Mouse (Mus musculus) macrophage (primary cell): Measurements from ENCODE around the gene Acap1. TPM values are rescaled to one million over a fixed set of nuclear protein-coding genes. Genes with fewer than 3 reads are reported as not detected.
A peak's percentile ranks its signal among the peaks of the same experiment; 100 is the strongest.
"Not testable (repeated sequence)": the region's sequence is repeated elsewhere in the genome, so short reads cannot be mapped to it uniquely, and the experiment has no call there.

Experiments
- H3K27ac ChIP-seq: fragments of 350-480 bp; formaldehyde crosslinking; 2 replicates; pipeline ENCODE4 v1.9.0; 2021
- H3K36me3 ChIP-seq: fragments of 350-480 bp; formaldehyde crosslinking; 2 replicates; pipeline ENCODE4 v1.9.0; 2021; ENCODE audit errors: inconsistent target
- H3K4me3 ChIP-seq: fragments of 350-480 bp; formaldehyde crosslinking; 2 replicates; pipeline ENCODE4 v1.9.0; 2021; ENCODE audit errors: inconsistent target
- H3K79me2 ChIP-seq: fragments of 350-480 bp; formaldehyde crosslinking; 2 replicates; pipeline ENCODE4 v1.9.0; 2021; ENCODE audit errors: inconsistent target
- WGBS: methylation state at CpG from one replicate; pipeline ENCODE4 v1.1.7; 2026; ENCODE audit warnings: inconsistent platforms; ENCODE audit not compliant: missing documents; 5-methylcytosine and 5-hydroxymethylcytosine counted together
- polyA plus RNA-seq: library from polyadenylated mRNA; stranded (reverse); fragments of 250-400 nt; gene quantifications from 3 replicates; pipeline ENCODE4 v1.2.4, GENCODE M21; 2018; ENCODE audit warnings: inconsistent platforms

Acap1 gene
- polyA plus RNA-seq, 1 experiment from 2014 or later, result 0.62 TPM

DNA sequence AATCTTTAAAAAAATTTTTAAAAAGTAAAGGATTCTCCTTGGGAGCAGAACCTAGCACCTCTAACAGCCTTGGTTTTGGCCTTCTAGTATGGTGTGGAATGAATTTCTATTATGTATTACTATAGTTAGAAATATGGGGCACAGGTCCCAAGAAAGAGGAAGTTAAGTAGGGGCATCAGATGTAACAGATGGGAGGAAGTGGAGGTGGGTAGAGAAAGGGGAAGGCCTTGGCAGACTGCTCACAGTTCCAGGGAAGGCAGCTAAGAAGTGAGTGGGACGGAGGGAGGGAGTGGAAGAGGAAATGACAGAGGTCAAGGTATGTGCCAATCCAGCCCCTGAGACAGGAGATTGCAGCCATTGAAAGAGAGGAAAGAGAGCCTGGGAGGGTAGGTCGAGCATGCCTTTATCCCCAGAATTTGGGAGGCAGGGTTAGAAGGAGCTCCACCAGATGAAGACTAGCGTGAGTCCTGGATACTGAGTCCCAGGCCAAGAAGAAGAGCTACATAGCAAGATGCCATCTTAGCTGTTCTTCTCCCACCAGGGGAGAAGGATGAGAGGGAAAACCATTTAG lies 35.7 kb upstream of the Acap1 start:
- Histone ChIP-seq H3K4me3 (no peak overlapping the region), H3K27ac (peak overlapping the region; percentile 33), H3K36me3 (no peaks in the 10 kb centered on the region), H3K79me2 (no peaks in the 10 kb centered on the region)
- WGBS, result 5% methylated on average over 3 of the region's 3 CpGs

DNA sequence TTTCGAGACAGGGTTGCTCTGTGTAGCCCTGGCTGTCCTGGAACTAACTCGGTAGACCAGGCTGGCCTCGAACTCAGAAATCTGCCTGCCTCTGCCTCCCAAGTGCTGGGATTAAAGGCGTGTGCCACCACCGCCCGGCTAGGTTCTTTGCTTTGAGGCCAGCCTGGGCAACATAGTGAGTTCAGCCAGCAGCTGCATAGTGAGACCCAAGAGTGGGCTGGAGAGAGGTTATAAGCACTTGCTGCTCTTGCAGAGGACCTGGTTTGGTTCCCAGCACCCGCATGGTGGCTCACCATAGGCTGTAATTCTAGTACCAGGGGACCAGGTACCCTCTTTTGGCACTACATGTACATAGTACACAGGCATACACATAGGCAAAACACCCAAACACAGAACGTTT lies 34.8 kb upstream of the Acap1 start:
- H3K36me3 ChIP-seq, H3K79me2 ChIP-seq, H3K27ac ChIP-seq, H3K4me3 ChIP-seq: not testable (repeated sequence)
- WGBS, result 89% methylated on average over 8 of the region's 8 CpGs

DNA sequence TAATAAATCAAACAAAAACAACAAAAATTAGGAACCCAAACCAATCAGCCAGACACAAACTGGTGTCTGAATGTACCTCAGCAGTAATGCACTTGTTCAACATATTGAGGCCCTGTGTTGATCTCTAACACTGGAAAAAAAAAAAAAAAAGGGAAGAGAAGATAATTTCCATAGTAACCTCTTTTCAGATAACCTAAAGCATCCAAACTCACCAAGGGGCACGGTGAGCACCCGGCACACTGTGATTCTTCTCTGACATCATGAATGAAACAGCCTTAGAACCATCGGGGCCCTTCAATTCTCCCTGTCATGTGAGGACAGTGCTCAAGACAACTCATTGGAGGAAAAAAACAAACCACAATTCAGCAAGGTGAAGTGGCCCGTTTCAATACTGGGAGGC lies 34.4 kb upstream of the Acap1 start:
- 57% methylated on average over 4 of the region's 4 CpGs for whole genome bisulfite sequencing
- Histone ChIP-seq H3K27ac (no peak overlapping the region), H3K36me3 (no peaks in the 10 kb centered on the region), H3K4me3 (no peak overlapping the region), H3K79me2 (no peaks in the 10 kb centered on the region)

DNA sequence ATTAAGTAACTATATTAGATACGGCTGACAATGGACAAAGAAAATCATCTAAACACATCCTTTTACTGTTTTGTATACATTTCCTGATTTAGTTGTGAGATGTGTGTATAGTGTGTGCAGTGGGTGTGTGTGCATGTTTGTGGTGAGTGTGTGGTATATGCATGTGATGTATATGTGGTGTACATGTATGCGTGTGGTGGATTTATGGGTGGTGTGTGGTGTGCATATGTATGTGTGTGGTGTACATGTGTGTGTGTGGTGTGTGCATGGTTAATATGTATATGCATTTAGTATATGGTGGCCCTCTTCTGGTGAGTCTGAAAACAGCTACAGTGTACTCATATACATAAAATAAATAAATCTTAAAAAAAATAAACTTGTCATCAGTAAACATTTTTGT lies 32.2 kb upstream of the Acap1 start:
- Histone ChIP-seq H3K4me3 (no peak overlapping the region), H3K27ac (no peak overlapping the region), H3K36me3 (no peaks in the 10 kb centered on the region), H3K79me2 (no peaks in the 10 kb centered on the region)
- WGBS, result 95% methylated on average over 2 of the region's 2 CpGs

DNA sequence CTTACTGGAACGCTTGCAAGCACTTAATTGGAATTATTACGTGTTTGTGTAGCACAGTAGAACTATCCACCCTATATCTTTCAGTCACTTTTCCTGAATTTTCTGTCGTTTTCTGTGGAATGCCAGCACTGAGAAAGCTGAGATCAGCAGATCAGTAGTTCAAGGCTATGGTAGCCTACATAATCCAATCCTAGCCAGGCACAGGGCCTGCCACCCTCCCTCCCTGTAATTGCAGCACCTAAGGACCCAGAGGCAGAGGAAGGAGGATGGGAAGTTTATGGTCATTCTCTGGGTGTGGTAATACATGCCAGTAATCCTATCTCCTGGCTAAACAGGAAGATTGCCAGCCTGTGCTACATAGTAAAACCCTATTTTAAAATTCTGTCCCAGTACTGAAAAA lies 27.5 kb upstream of the Acap1 start:
- WGBS, result 80% methylated on average over 3 of the region's 3 CpGs

DNA sequence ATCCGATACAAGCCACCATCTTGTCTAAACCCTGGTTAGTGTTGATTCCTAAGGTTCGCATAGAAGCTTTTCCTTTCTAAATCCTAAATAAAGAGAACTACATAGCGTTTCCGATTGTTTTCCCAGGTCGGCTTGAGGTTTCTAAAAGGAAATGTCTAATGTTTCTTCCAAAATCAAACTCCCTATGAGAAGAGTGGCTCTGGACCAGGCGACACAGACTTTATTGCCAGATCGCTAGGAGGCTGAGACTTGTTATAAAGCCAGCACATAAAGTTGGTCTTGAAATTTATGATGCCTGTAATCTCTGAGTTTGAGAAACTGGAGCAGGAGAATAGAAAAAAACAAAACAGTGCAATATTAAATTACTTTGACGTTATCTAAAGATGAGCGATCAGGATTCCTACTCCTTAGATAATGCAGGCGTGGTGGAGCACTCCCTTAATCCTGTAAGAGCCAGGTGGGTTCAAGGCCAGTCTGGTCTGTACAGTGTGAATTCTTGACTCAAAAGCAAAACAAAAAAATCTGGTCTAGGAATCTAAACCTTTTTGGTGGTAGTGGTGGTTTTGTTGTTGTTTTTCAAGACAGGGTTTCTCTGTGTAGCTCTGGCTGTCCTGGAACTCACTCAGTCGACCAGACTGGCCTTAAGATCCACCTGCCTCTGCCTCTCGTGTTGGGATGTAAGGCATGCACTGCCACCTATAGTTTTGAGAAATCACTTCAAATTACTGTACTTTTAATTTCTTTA lies 26.8 kb upstream of the Acap1 start:
- H3K36me3 ChIP-seq, result peaks cover 15% of the 10 kb centered on the region; the same call in 1 of the 2 replicates
- H3K4me3 ChIP-seq, result peak overlapping the region; percentile 67
- WGBS, result 9% methylated on average over 12 of the region's 12 CpGs

More for the DNA sequence above, 27.5 kb upstream of the Acap1 start:
- peaks cover 25% of the 10 kb centered on the region for H3K79me2 ChIP-seq
- peak overlapping the region; percentile 67; the same call in 1 of the 2 replicates for H3K4me3 ChIP-seq
- peak overlapping the region; percentile 85 for H3K27ac ChIP-seq
- peaks cover 10% of the 10 kb centered on the region; the same call in 1 of the 2 replicates for H3K36me3 ChIP-seq

DNA sequence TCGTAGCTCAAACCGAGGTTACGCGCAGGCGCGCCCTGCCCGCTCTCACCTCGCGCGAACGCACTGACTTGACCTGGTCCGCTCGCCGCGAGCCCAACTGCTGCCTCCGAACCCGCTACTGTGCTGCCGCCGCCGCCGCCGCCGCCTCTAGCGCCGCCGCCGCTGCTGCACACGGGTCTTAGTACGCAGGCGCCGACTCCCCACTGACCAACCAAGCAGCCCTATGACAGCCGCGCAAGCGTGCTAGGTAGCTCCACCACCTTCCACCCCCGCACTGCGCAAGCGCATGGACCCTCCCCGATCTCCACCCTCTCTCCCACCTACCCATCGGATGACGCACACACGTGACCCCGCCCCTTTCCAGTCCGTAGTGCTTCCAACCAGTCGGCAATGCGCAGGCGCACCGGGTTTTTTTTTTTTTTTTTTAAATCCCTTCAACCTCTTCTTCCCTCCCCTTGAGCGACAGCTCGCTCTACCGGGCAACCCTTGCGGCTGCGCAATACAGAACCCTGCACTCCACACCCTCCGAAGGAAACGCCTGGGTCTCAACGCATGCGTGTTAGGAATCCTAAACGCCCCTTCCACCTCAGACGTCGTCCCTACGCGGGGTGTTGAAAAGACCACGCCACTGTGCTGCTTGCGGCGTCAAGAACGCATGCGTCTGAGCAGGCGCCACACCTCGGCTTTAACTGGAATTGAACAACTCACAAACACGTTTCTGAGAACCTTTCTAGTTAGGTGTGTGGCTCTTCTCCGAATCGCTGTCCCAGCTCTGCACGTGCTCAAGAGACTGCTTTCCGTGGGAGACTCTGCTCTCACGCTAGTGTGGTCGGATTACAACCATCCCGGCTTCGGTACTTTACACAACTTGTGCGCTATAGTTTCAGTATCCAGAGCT lies 26.0 kb upstream of the Acap1 start, which contains the start of gene Eif5a:
Eif5a (minus strand) TSS at position 845 of the 898 bp plus-strand sequence.
- H3K4me3 ChIP-seq, result peak within 1 kb of the TSS; percentile 86
- WGBS, result under 1% methylated on average over 78 of the region's 78 CpGs
- H3K27ac ChIP-seq, result peak within 1 kb of the TSS; percentile 85
- peaks cover 39% of the 10 kb centered on the region for H3K79me2 ChIP-seq
- peaks cover 24% of the 10 kb centered on the region for H3K36me3 ChIP-seq

More for the DNA sequence above, 26.8 kb upstream of the Acap1 start:
- Histone ChIP-seq H3K27ac (peak overlapping the region; percentile 85), H3K79me2 (peaks cover 31% of the 10 kb centered on the region)

DNA sequence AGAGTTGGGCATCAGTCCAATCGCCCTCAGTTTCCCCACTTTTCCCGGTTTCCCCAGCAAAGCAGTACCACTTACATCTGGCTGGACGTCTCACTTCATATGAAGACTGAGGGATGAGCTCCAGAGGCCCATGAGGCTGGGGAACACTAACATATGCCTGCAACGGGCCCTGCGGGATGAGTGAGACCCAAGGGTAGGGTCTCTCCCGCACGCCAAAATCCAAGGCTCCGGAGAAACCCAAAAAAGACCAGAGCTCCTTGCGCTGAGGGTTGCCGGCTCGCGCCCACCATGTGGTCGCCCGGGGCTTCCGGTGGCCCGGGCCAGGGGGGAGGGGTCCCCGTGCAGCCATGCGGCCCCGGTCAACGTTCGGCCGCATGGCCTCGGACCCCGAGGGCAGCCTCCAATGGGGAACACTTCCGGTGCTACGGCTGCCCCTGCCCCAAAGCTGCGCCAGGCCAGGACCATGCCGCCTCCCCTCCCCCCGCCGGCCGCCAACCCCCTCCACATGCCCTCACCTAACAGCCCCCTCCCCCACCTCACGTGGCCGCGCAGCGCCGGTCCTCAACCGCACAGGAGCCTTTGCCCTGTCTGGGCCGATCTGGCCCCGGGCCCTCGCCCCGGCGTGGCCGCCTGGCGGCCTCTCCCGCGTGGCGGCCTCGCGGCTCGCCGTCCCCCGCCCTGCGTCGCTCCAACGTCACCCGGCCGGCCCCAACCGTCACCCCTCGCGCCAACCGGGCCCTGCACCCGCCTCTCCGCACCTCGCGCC lies 25.1 kb upstream of the Acap1 start:
- WGBS, result under 1% methylated on average over 42 of the region's 65 CpGs
- Histone ChIP-seq H3K4me3 (peak overlapping the region; percentile 86), H3K36me3 (peaks cover 33% of the 10 kb centered on the region), H3K79me2 (peaks cover 48% of the 10 kb centered on the region), H3K27ac (peak overlapping the region; percentile 77)

DNA sequence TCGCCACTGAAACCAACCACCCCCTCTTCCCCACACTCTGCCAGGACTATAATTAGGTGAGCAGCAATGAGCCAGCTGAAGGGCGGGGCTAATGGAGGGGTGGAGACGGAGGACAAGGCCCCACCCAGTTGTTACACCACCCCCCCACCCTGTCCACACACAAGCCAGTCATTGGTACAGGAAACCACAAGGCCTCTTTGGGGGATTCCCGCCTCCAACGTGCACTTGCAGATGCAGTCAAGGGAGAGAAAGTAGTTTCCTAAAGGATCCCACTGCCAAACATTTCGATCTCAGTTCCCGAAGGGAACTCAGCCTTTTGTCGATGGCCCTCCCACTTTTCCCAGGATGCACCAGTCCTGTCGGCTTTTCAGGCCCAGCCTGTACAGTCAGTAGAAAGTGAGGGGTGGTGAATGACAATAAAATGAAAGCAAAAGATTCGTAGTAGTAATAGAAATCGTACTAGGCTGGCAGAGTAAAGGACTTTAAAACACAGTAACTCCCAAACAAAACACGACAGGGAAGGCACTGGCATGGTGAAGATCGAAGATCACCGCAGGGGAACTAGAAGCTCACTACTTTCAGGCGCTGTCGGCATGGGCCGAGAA lies 24.4 kb upstream of the Acap1 start:
- H3K4me3 ChIP-seq, result peak overlapping the region; percentile 86
- WGBS, result 1% methylated on average over 17 of the region's 17 CpGs
- H3K79me2 ChIP-seq, result peaks cover 55% of the 10 kb centered on the region
- H3K36me3 ChIP-seq, result peaks cover 33% of the 10 kb centered on the region
- H3K27ac ChIP-seq, result peak overlapping the region; percentile 77

DNA sequence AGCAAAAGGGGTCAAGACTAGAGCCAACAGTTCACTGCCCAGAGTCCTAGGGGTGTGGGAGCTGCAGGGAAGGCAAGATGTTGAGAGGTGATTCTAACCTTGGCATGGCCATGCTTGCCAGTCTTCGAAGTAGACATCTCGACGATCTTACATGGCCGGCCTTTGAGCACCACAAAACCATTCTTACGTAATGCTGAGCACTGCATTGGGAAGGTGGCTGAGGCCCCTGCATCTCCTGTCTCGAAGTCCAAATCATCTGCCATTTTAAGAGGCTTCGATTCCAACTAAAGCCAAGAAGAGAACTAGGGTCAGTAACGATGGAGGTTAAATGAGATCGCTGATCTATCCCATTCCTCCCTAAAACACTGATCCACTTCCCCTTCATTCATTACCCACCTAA lies 23.7 kb upstream of the Acap1 start:
- H3K4me3 ChIP-seq, result peak overlapping the region; percentile 86
- H3K79me2 ChIP-seq, result peaks cover 61% of the 10 kb centered on the region
- WGBS, result 34% methylated on average over 9 of the region's 9 CpGs
- H3K36me3 ChIP-seq, result peaks cover 33% of the 10 kb centered on the region
- peak overlapping the region; percentile 77 for H3K27ac ChIP-seq

DNA sequence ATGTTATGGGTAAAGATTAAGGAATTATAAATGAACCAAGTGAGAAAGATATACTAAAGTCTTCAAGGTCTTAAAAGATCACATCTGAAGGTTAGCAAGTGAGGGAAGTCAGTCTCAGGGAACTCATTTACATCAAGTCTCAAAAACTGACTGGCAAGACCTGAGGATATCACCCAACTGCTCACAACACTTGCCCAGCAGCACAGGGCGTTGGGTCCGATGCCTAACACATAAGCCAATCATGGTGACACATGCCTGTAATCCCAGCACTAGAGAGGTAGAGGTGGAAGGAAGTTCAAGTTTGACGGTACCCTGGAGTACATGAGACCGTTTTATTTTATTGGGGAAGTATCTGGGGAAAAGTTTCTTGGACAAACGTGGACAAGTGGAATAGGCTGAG lies 22.8 kb upstream of the Acap1 start:
- Histone ChIP-seq H3K27ac (no peak overlapping the region), H3K79me2 (peaks cover 61% of the 10 kb centered on the region), H3K4me3 (no peak overlapping the region), H3K36me3 (peaks cover 33% of the 10 kb centered on the region)
- WGBS, result 68% methylated on average over 5 of the region's 5 CpGs

DNA sequence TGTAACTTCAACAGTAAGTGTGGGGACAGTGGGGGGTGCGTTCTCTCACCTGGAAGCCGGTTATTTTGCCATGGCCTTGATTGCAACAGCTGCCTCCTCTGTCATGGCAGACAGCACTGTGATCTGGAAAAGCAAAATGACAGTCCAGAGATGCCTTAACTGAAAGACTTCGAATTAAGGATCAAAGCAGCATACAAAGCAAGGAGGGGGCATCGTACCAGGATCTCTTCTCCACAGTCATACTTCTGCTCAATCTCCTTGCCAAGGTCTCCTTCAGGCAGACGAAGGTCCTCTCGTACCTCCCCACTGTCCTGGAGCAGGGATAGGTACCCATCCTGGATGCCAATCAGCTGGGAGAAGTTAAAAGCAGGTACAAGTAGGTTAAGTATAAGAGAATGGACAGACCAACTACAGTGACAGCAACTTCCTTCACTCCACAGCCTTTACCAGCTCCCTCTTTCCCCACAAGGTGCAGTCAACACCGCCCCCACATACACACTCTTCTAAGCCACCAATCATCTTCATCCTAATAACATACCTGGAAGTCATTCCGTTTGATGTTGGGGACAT lies 22.1 kb upstream of the Acap1 start:
- H3K36me3 ChIP-seq, result peaks cover 34% of the 10 kb centered on the region
- 78% methylated on average over 8 of the region's 8 CpGs for WGBS
- H3K79me2 ChIP-seq, result peaks cover 61% of the 10 kb centered on the region
- H3K27ac ChIP-seq, result no peak overlapping the region
- no peak overlapping the region for H3K4me3 ChIP-seq

DNA sequence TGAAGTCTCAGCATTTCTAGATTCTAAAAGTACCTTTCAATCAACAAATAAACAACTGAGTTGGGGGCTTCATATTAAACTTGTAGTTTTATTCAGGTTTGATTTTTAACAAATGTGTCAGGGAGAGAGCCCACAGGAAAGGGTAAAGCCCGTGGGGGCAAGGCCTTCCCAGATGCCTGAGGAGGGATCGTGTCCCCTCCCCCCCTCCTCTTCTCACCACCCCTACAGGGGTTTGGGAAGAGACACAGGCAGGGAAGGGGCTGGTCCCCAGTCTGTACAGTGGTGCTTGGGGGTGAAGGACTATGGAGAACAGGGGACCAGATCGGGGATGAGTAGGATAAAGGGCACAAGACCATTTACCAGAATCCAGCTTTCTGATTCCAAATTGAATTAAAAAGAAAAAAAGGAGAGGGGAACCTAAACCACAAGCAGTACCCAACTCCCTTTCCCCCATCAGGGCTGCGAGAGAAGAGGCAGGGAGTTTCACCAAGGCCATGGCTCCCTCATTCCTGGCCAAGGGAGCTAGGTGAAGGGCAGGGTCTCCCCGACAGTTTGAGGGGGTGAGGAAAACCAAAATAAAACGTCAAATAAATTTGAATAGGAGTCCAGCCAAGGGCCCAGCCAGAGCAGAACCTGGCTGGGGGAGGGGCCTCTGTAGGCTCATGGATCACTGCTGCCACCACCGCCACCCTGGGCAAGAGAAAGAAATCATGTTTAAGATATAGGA lies 21.5 kb upstream of the Acap1 start:
- not testable (repeated sequence) for H3K27ac ChIP-seq, H3K4me3 ChIP-seq
- Histone ChIP-seq H3K79me2 (peaks cover 61% of the 10 kb centered on the region), H3K36me3 (peaks cover 40% of the 10 kb centered on the region)
- 72% methylated on average over 3 of the region's 7 CpGs for WGBS
